Mouse (Mus musculus) hindbrain, embryonic 11.5 days (tissue): ENCODE data around the gene Rpl10a. TPM values are rescaled to one million over a fixed set of nuclear protein-coding genes. Genes with fewer than 3 reads are reported as not detected.

Experiments used
- ATAC-seq: fragments of 200-750 bp; cut with Nextera tagmentation; 2 replicates; pipeline ENCODE4 v1.8.0; 2017; ENCODE audit warnings: mild to moderate bottlenecking, moderate TSS enrichment, moderate library complexity; ENCODE audit not compliant: low FRiP score
- DNase-seq: peaks from one replicate; pipeline ENCODE4 v3.0.0-alpha.2; 2015; ENCODE audit warnings: low spot score
- H3K27ac ChIP-seq: fragments of 300-500 bp; sonication (generic); 2 replicates; pipeline ENCODE4 v1.5.1; 2014; ENCODE audit warnings: mild to moderate bottlenecking, low read depth, low read length
- H3K27me3 ChIP-seq: fragments of 300-500 bp; sonication (generic); 2 replicates; pipeline ENCODE4 v1.6.1; 2014; ENCODE audit warnings: mild to moderate bottlenecking, low read length, moderate library complexity, mixed read lengths; ENCODE audit not compliant: control insufficient read depth, insufficient read depth
- H3K36me3 ChIP-seq: fragments of 300-500 bp; sonication (generic); 2 replicates; pipeline ENCODE4 v1.6.1; 2014; ENCODE audit warnings: mild to moderate bottlenecking, low read length, moderate library complexity, mixed read lengths; ENCODE audit not compliant: control insufficient read depth, insufficient read depth
- H3K4me1 ChIP-seq: fragments of 300-500 bp; sonication (generic); replicated peaks from 2 replicates; pipeline ENCODE4 v1.6.1; 2014; ENCODE audit warnings: low read length, mixed read lengths; ENCODE audit not compliant: control insufficient read depth, insufficient read depth
- H3K4me2 ChIP-seq: fragments of 300-500 bp; sonication (generic); replicated peaks from 2 replicates; pipeline ENCODE4 v1.6.1; 2014; ENCODE audit warnings: mild to moderate bottlenecking, low read depth, low read length
- H3K4me3 ChIP-seq: fragments of 300-500 bp; sonication (generic); 2 replicates; pipeline ENCODE4 v1.5.1; 2014; ENCODE audit warnings: low read depth, low read length
- H3K9ac ChIP-seq: fragments of 300-500 bp; sonication (generic); 2 replicates; pipeline ENCODE4 v1.6.1; 2014; ENCODE audit warnings: low read depth, low read length
- H3K9me3 ChIP-seq: fragments of 300-500 bp; sonication (generic); 2 replicates; pipeline ENCODE4 v1.6.1; 2016; ENCODE audit warnings: low read length; ENCODE audit not compliant: control insufficient read depth
- WGBS: fragments of 180-500 bp; shearing (Covaris S2); extraction: QIAGEN DNeasy Blood & Tissue Kit; methylation state at CpG from one replicate; pipeline ENCODE4 v1.1.7; 2014; 5-methylcytosine and 5-hydroxymethylcytosine counted together
- polyA plus RNA-seq: library from polyadenylated mRNA; unstranded; fragments of >200 nt; fragmentation: Nextera tagmentation; extraction: Ambion mirVana; gene quantifications from 2 replicates; pipeline ENCODE4 v1.2.1, GENCODE M21; 2014

Rpl10a gene
- polyA plus RNA-seq, 1 experiment from 2014 or later, result 475 TPM

DNA sequence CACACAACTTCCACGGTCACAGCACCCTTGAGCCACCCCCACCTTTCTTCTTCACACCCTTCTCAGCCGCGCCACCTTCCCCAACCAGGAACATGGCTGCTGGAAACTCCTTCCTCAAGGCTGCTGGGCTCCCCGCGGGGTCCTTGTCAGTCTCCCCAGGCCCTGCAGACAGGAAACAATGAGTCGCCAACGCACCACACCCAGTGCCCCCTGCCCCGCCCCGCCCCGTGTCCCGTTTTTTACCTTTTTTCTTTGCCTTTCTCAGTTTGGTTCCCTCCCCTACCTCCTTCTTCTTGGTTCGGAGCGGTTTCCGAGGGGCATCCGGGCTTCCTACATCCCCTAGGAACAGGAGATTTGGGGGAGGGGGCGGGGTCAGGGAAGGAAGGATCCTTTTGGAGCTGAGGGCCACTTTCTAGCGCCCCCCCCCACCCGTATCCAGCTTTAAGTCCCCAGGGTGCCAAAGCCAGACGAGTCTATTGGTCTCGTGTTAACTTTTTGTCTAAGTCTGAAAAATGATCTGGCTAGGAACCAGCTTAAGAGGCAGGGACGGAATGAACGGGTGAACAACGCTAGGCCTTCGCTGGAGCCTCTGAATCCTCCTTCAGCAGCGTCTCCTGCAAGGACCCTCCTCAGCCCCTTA, 34.5 kb downstream of the Rpl10a start:
- H3K4me3 ChIP-seq, result peak overlapping the region; percentile 20
- peaks cover 54% of the 10 kb centered on the region for H3K27me3 ChIP-seq
- H3K27ac ChIP-seq, result no peak overlapping the region
- DNase-seq (peak; percentile 51), ATAC-seq (no peak)
- peak overlapping the region; percentile 40 for H3K4me2 ChIP-seq
- WGBS, result under 1% methylated on average over 25 of the region's 25 CpGs
- no peaks in the 10 kb centered on the region for H3K9me3 ChIP-seq
- peak overlapping the region; percentile 23; the same call in 1 of the 2 replicates for H3K9ac ChIP-seq
- H3K36me3 ChIP-seq, result no peaks in the 10 kb centered on the region
- 0 out of 2 replicates have a peak, but pooled peaks cover 2% of the 10 kb centered on the region for H3K4me1 ChIP-seq

- no peak overlapping the region for H3K9ac ChIP-seq
- H3K27me3 ChIP-seq, result peaks cover 49% of the 10 kb centered on the region
- H3K9me3 ChIP-seq, result no peaks in the 10 kb centered on the region
- DNase-seq, result peak; percentile 31
- 6% methylated on average over 6 of the region's 6 CpGs for WGBS
- no peak for ATAC-seq
- no peaks in the 10 kb centered on the region for H3K36me3 ChIP-seq
- H3K4me3 ChIP-seq, result no peak overlapping the region
- no peak overlapping the region for H3K4me2 ChIP-seq
- 0 out of 2 replicates have a peak, but pooled peaks cover 2% of the 10 kb centered on the region for H3K4me1 ChIP-seq
- H3K27ac ChIP-seq, result no peak overlapping the region
These were observed 35.2 kb downstream of the Rpl10a start for GRCm38 (mm10) chr17:28363507-28363906.

DNA sequence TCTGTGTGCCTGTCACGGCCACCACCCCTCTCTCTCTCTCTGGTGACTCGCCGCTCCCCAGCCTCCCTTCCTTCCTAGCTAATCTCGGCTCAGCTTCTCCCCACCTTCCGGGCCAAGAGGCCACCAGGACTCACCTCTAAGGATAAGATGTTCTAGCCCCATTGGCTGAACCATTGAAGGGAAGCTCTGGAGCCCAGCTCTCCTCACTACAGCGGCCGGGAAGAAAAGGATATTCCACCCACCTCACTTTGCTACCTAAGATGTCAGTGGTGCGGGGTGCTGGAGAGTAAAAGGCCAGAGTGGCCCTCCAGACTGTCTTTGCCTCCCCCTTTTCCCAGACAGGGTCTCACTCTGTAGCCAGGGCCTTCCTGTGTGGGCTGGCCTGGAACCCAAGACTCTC, 36.9 kb downstream of the Rpl10a start, which contains the start of gene Tulp1:
Gene Tulp1 (minus strand): TSS at position 101 of the 400 bp plus-strand sequence.
- H3K9ac ChIP-seq, result no peak within 1 kb of the TSS
- 21% methylated on average over 8 of the region's 8 CpGs for WGBS
- H3K4me3 ChIP-seq, result 0 out of 2 replicates have a peak within 1 kb of the TSS, but pooled peaks have one; percentile 8
- 0 out of 2 replicates have a peak, but pooled peaks cover 2% of the 10 kb centered on the region for H3K4me1 ChIP-seq
- peaks cover 36% of the 10 kb centered on the region for H3K27me3 ChIP-seq
- no peak within 1 kb of the TSS for H3K27ac ChIP-seq
- no peaks in the 10 kb centered on the region for H3K9me3 ChIP-seq
- H3K4me2 ChIP-seq, result peak within 1 kb of the TSS; percentile 33
- DNase-seq (no peak), ATAC-seq (no peak)
- no peaks in the 10 kb centered on the region for H3K36me3 ChIP-seq

- H3K9me3 ChIP-seq, result no peaks in the 10 kb centered on the region
- H3K4me3 ChIP-seq, result no peak overlapping the region
- no peaks in the 10 kb centered on the region for H3K36me3 ChIP-seq
- peaks cover 25% of the 10 kb centered on the region for H3K27me3 ChIP-seq
- 0 out of 2 replicates have a peak, but pooled peaks cover 2% of the 10 kb centered on the region for H3K4me1 ChIP-seq
- no peak overlapping the region for H3K27ac ChIP-seq
- peak; percentile 82 for DNase-seq
- H3K9ac ChIP-seq, result no peak overlapping the region
- WGBS, result 4% methylated on average over 13 of the region's 13 CpGs
- ATAC-seq, result no peak
- no peak overlapping the region for H3K4me2 ChIP-seq
These were observed 40.2 kb downstream of the Rpl10a start for GRCm38 (mm10) chr17:28368449-28368848.

GRCm38 (mm10) chr17:28369056-28369455, 40.8 kb downstream of the Rpl10a start:
- no peak overlapping the region for H3K27ac ChIP-seq
- H3K4me2 ChIP-seq, result no peak overlapping the region
- WGBS, result 74% methylated on average over 5 of the region's 5 CpGs
- H3K36me3 ChIP-seq, result no peaks in the 10 kb centered on the region
- no peaks in the 10 kb centered on the region for H3K9me3 ChIP-seq
- H3K4me3 ChIP-seq, result no peak overlapping the region
- ATAC-seq (no peak), DNase-seq (no peak)
- no peak overlapping the region for H3K9ac ChIP-seq
- H3K4me1 ChIP-seq, result 0 out of 2 replicates have a peak, but pooled peaks cover 2% of the 10 kb centered on the region
- H3K27me3 ChIP-seq, result peaks cover 19% of the 10 kb centered on the region

DNA sequence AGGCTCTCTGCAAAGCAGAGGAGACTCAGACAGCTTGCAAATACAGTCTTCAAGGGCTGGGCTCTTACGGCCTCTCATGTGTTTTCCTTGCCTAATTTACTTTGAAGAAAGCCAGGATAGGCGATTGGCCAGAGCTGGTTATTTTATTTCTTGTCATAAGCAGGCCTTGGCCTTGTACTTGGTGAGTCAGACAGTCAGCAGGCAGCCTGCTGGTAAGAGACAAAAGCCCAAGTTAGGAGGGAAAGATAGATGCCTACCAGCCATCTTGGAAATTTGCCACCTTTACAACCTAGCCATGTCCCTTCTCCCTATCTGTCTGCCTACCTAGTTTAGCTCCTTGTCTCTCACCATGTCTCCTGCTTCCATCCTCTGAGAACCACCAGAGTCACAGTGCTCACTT, 43.0 kb downstream of the Rpl10a start:
- DNase-seq (no peak), ATAC-seq (no peak)
- Histone ChIP-seq H3K4me2 (no peak overlapping the region), H3K4me3 (no peak overlapping the region), H3K9ac (no peak overlapping the region), H3K27me3 (peaks cover 15% of the 10 kb centered on the region), H3K4me1 (no peaks in the 10 kb centered on the region), H3K9me3 (no peaks in the 10 kb centered on the region), H3K36me3 (no peaks in the 10 kb centered on the region), H3K27ac (no peak overlapping the region)
- WGBS, result 79% methylated on average over 2 of the region's 2 CpGs

DNA sequence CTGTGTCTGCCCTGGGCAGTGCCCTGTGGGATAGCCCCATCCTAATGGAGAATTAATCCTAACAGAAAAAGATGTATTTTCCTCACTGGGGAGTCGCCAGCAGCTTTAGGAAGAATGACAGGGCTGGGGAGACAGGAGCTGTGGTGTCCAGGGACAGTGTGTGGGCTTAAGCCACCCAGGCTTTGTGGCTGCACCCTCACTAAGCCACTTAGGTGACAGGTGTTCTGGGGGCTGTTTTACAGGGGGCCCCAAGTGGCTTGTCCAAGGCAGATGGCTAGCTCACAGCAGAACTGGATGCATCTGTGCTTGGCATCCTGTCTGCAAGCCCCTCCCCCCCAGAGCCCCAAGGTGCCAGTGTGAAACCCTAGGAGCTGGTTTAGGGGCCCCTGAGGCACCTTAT, 43.7 kb downstream of the Rpl10a start:
- ATAC-seq (no peak), DNase-seq (no peak)
- no peak overlapping the region for H3K4me3 ChIP-seq
- H3K36me3 ChIP-seq, result no peaks in the 10 kb centered on the region
- WGBS, result 64% methylated on average over 1 of the region's 1 CpGs
- no peaks in the 10 kb centered on the region for H3K4me1 ChIP-seq
- no peaks in the 10 kb centered on the region for H3K9me3 ChIP-seq
- H3K27ac ChIP-seq, result no peak overlapping the region
- no peak overlapping the region for H3K4me2 ChIP-seq
- H3K9ac ChIP-seq, result no peak overlapping the region
- peaks cover 15% of the 10 kb centered on the region for H3K27me3 ChIP-seq

DNA sequence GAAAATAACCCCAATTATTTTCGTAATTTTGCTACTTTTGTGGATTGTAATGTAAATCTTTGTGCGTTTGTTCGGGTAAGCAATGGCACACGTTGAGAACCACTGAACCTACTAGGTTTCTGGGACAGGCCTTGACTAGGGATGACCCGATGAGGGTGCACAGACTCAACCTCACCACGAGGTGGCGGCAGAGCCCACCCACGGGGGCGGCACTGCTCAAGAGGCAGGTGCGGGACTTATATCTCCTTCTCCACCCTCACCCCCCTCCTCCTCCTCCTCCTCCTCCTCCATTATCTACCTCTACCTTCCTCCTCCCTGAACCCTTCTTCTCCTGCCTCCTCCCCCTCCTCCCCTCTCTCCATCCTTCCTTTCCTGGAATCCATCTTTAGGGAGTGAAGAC, 45.5 kb downstream of the Rpl10a start:
- peak; percentile 71 for DNase-seq
- H3K27ac ChIP-seq, result no peak overlapping the region
- H3K4me1 ChIP-seq, result no peaks in the 10 kb centered on the region
- H3K4me3 ChIP-seq, result no peak overlapping the region
- H3K9me3 ChIP-seq, result no peaks in the 10 kb centered on the region
- H3K27me3 ChIP-seq, result peaks cover 15% of the 10 kb centered on the region
- H3K4me2 ChIP-seq, result no peak overlapping the region
- no peak overlapping the region for H3K9ac ChIP-seq
- ATAC-seq, result no peak
- WGBS, result 18% methylated on average over 10 of the region's 10 CpGs
- no peaks in the 10 kb centered on the region for H3K36me3 ChIP-seq

DNA sequence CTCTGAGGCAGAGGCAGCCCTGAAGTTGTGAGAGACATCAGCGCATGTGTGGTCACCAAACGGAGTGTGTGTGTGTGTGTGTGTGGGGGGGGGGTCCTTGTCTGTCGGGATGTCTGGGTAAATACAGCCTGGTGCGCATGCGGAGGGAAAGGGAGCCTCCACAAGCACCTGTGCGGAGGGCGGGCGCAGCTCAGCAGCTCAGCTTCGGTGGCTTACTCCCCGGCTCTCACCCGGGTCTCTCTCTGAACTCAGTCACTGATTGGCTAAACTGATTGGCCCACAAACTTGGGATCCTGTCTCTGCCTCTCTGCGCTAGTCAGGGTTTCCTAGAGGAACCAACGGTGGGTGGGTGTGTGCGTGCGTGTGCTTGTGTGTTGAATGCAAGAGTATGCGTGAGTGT, 46.2 kb downstream of the Rpl10a start:
- no peaks in the 10 kb centered on the region for H3K36me3 ChIP-seq
- H3K9ac ChIP-seq, result no peak overlapping the region

More for the DNA sequence above, 46.2 kb downstream of the Rpl10a start:
- Histone ChIP-seq H3K4me3 (no peak overlapping the region), H3K27me3 (peaks cover 15% of the 10 kb centered on the region), H3K27ac (no peak overlapping the region), H3K4me1 (no peaks in the 10 kb centered on the region), H3K9me3 (no peaks in the 10 kb centered on the region), H3K4me2 (no peak overlapping the region)
- ATAC-seq, result no peak
- WGBS, result 18% methylated on average over 16 of the region's 16 CpGs
- DNase-seq, result no peak
